28 mouse cellular contexts compared by ENCODE assay signal in genomic region chr2:17918861-17919648, GRCm38 (mm10).
A peak's percentile ranks its signal among the peaks of the same experiment; 100 is the strongest.
DNase-seq lines count a peak whose midpoint lies in the region; ATAC-seq and TF ChIP-seq lines count a peak whose summit lies in the region.
"Had no signal": no experiment of that assay in that cellular context is flagged by ENCODE, and none has a peak within 500 bp of the region (broad histone marks: within the 10 kb centered on the region; RNA-seq: fewer than 3 reads in every experiment).

No protein-coding gene starts in this region.

- no peaks in the 10 kb centered on the region for H3K4me1 ChIP-seq in intestine, embryonic 14.5 days (replicated peaks; ENCODE audit: control insufficient read depth, insufficient read depth, low read length)
- 0 out of 2 replicates have a peak, but pooled peaks cover 3% of the 10 kb centered on the region for H3K4me1 ChIP-seq in intestine, embryonic 15.5 days (replicated peaks)
- H3K4me1 ChIP-seq in CH12.LX (ENCODE audit: control insufficient read depth in 1 of 2, insufficient read depth in 2 of 2) = peaks cover 3 to 16% of the 10 kb centered on the region in 2 experiments
- peaks cover 6% of the 10 kb centered on the region; the same call in 1 of the 2 replicates for H3K4me1 ChIP-seq in hindbrain, embryonic 12.5 days
- H3K4me1 ChIP-seq: heart, embryonic 13.5 days; hindbrain, embryonic 15.5 days had no signal

- H3K9ac ChIP-seq in intestine, embryonic 14.5 days (ENCODE audit: low read length) = no peak overlapping the region
- no peak overlapping the region for H3K9ac ChIP-seq in intestine, embryonic 15.5 days
- H3K9ac ChIP-seq in CH12.LX (ENCODE audit: insufficient read depth, low read depth) = no peak overlapping the region
- H3K9ac ChIP-seq in hindbrain, embryonic 12.5 days = no peak overlapping the region
- H3K9ac ChIP-seq: embryonic facial prominence, embryonic 13.5 days; forebrain, postnatal 0 days; heart, embryonic 13.5 days; hindbrain, embryonic 15.5 days had no signal

- peak; percentile 74 for TF ChIP-seq EP300 in CH12.LX (IDR thresholded peaks at IDR 0.05; ENCODE audit: low read length)

- TF ChIP-seq RAD21 in CH12.LX (IDR thresholded peaks at IDR 0.05; ENCODE audit: low read depth, low read length) = no peak

- no peak overlapping the region for H3K27ac ChIP-seq in intestine, embryonic 14.5 days (ENCODE audit: low read depth)
- no peak overlapping the region for H3K27ac ChIP-seq in intestine, embryonic 15.5 days
- H3K27ac ChIP-seq in CH12.LX (ENCODE audit: insufficient read depth, low read depth) = no peak overlapping the region
- no peak overlapping the region for H3K27ac ChIP-seq in hindbrain, embryonic 12.5 days
- H3K27ac ChIP-seq: embryonic facial prominence, embryonic 10.5 days; embryonic facial prominence, embryonic 13.5 days; gastrocnemius, adult 2 months; heart, embryonic 10.5 days; heart, embryonic 13.5 days; hindbrain, embryonic 15.5 days had no signal

- dilution Hi-C loops in CH12.LX (cut with MboI; ENCODE audit: extremely low pct_ligation_motif_present, extremely low pct_unique_long_range_greater_than_20kb, low sequenced_read_pairs) = no loop called here

- no peak for TF ChIP-seq POLR2A in CH12.LX (IDR thresholded peaks at IDR 0.05; ENCODE audit: low read depth, low read length)

- DNase-seq in intestine, embryonic 14.5 days (ENCODE audit: low spot score) = peak; percentile 9
- peak; percentile 80 for DNase-seq in CH12.LX (ENCODE audit: extremely low read depth)
- DNase-seq in lung, postnatal 14 days = peak; percentile 44
- no peak for DNase-seq in urinary bladder, adult 2 months (ENCODE audit: low spot score)
- DNase-seq: adrenal gland, adult 8-10 months; adrenal gland, postnatal 25 days; cerebellum, adult 11-12 months; cerebellum, adult 8-10 months; cerebellum, postnatal 10 days; cerebellum, postnatal 36 days; embryo, embryonic 11 days; forebrain, postnatal 0 days; gastrocnemius, adult 2 months; gastrocnemius, postnatal 14 days; heart, adult 18-20 months; heart, postnatal 14 days; heart, postnatal 4 days had no signal

- no peaks in the 10 kb centered on the region for H3K36me3 ChIP-seq in intestine, embryonic 14.5 days (ENCODE audit: control insufficient read depth, insufficient read depth, low read length)
- H3K36me3 ChIP-seq in intestine, embryonic 15.5 days = no peaks in the 10 kb centered on the region
- no peaks in the 10 kb centered on the region for H3K36me3 ChIP-seq in CH12.LX (replicated peaks in 1 of 2; ENCODE audit: control insufficient read depth in 1 of 2, insufficient read depth in 1 of 2, low read length in 1 of 2)
- H3K36me3 ChIP-seq in hindbrain, embryonic 12.5 days = no peaks in the 10 kb centered on the region
- H3K36me3 ChIP-seq: embryonic facial prominence, embryonic 10.5 days; embryonic facial prominence, embryonic 13.5 days; heart, embryonic 10.5 days; heart, embryonic 13.5 days; hindbrain, embryonic 15.5 days had no signal

- no peaks in the 10 kb centered on the region for H3K9me3 ChIP-seq in intestine, embryonic 14.5 days (ENCODE audit: control insufficient read depth, low read length)
- H3K9me3 ChIP-seq in intestine, embryonic 15.5 days = no peaks in the 10 kb centered on the region
- no peaks in the 10 kb centered on the region for H3K9me3 ChIP-seq in CH12.LX (replicated peaks; ENCODE audit: low read length)
- no peaks in the 10 kb centered on the region for H3K9me3 ChIP-seq in hindbrain, embryonic 12.5 days (replicated peaks)
- H3K9me3 ChIP-seq: embryonic facial prominence, embryonic 10.5 days; embryonic facial prominence, embryonic 13.5 days; heart, embryonic 10.5 days; heart, embryonic 13.5 days; hindbrain, embryonic 15.5 days had no signal

- H3K79me2 ChIP-seq in CH12.LX (replicated peaks; ENCODE audit: control insufficient read depth, extremely low read depth, insufficient read depth, poor library complexity, severe bottlenecking) = no peaks in the 10 kb centered on the region

- in situ Hi-C loops in CH12.LX (cut with MboI; ENCODE audit: low pct_ligation_motif_present, low pct_unique_long_range_greater_than_20kb, low sequenced_read_pairs) = no loop called here

- no peaks in the 10 kb centered on the region for H3K27me3 ChIP-seq in intestine, embryonic 14.5 days (replicated peaks; ENCODE audit: control insufficient read depth, insufficient read depth, low read length)
- no peaks in the 10 kb centered on the region for H3K27me3 ChIP-seq in intestine, embryonic 15.5 days (replicated peaks)
- H3K27me3 ChIP-seq in CH12.LX (replicated peaks) = no peaks in the 10 kb centered on the region
- H3K27me3 ChIP-seq in hindbrain, embryonic 12.5 days = no peaks in the 10 kb centered on the region
- H3K27me3 ChIP-seq: embryonic facial prominence, embryonic 13.5 days; heart, embryonic 13.5 days; hindbrain, embryonic 15.5 days had no signal

- ATAC-seq in intestine, embryonic 14.5 days (replicated peaks; ENCODE audit: low FRiP score, low TSS enrichment, low read depth) = no peak
- no peak for ATAC-seq in intestine, embryonic 15.5 days
- no peak for ATAC-seq in hindbrain, embryonic 12.5 days (ENCODE audit: low FRiP score)
- ATAC-seq: activated CD4-positive, CD25-positive, alpha-beta regulatory T cell, adult 4 months; CD4-positive, CD25-positive, alpha-beta regulatory T cell, adult 4 months; forebrain, embryonic 14.5 days; forebrain, postnatal 0 days had no signal

- no peak overlapping the region for H3K4me2 ChIP-seq in intestine, embryonic 14.5 days (ENCODE audit: low read length)
- H3K4me2 ChIP-seq in intestine, embryonic 15.5 days (replicated peaks) = no peak overlapping the region
- H3K4me2 ChIP-seq in CH12.LX (ENCODE audit: insufficient read depth, low read depth, poor library complexity, severe bottlenecking) = no peak overlapping the region; the same call in 1 of the 2 replicates
- H3K4me2 ChIP-seq in hindbrain, embryonic 12.5 days (replicated peaks) = no peak overlapping the region
- H3K4me2 ChIP-seq: embryonic facial prominence, embryonic 13.5 days; heart, embryonic 13.5 days; hindbrain, embryonic 15.5 days had no signal

- WGBS in intestine, embryonic 14.5 days = 92% methylated on average over 1 of the region's 1 CpGs
- 85% methylated on average over 1 of the region's 1 CpGs for WGBS in intestine, embryonic 15.5 days
- 96% methylated on average over 1 of the region's 1 CpGs for WGBS in hindbrain, embryonic 12.5 days

- no peak for TF ChIP-seq CTCF in CH12.LX (conservative IDR thresholded peaks at IDR 0.05 in 1 of 2, IDR thresholded peaks at IDR 0.05 in 1 of 2; ENCODE audit: low read depth in 2 of 2, low read length in 2 of 2)

- H3K4me3 ChIP-seq in intestine, embryonic 14.5 days (ENCODE audit: low read depth, low read length) = no peak overlapping the region
- no peak overlapping the region for H3K4me3 ChIP-seq in intestine, embryonic 15.5 days (replicated peaks)
- H3K4me3 ChIP-seq in CH12.LX (replicated peaks in 1 of 3; ENCODE audit: low read depth in 2 of 3, low read length in 2 of 3, poor library complexity in 1 of 3) = no peak overlapping the region
- no peak overlapping the region for H3K4me3 ChIP-seq in hindbrain, embryonic 12.5 days
- H3K4me3 ChIP-seq: embryonic facial prominence, embryonic 10.5 days; embryonic facial prominence, embryonic 13.5 days; erythroblast, embryonic 14.5 days; gastrocnemius, adult 2 months; heart, embryonic 10.5 days; heart, embryonic 13.5 days; hindbrain, embryonic 15.5 days had no signal

TF ChIP-seq in CH12.LX, 34 proteins besides CTCF, POLR2A, EP300 and RAD21:
- TF ChIP-seq UBTF (IDR thresholded peaks at IDR 0.05; ENCODE audit: low read depth, low read length) (no peak), ZMIZ1 (IDR thresholded peaks at IDR 0.05; ENCODE audit: low read depth, low read length) (no peak), USF1 (IDR thresholded peaks at IDR 0.05; ENCODE audit: low read depth, low read length) (no peak), MAFK (IDR thresholded peaks at IDR 0.05; ENCODE audit: insufficient replicate concordance, low read length) (peak; percentile 71; the same call in 1 of the 2 replicates), SIN3A (IDR thresholded peaks at IDR 0.05; ENCODE audit: low read length) (no peak), CHD1 (IDR thresholded peaks at IDR 0.05; ENCODE audit: low read depth, low read length) (no peak), MAZ (IDR thresholded peaks at IDR 0.05; ENCODE audit: low read depth, low read length) (no peak), BHLHE40 (IDR thresholded peaks at IDR 0.05; ENCODE audit: low read depth, low read length) (peak; percentile 27; the same call in 1 of the 2 replicates), GABPA (IDR thresholded peaks at IDR 0.05; ENCODE audit: insufficient replicate concordance, low read depth, low read length) (no peak), ETS1 (conservative IDR thresholded peaks at IDR 0.05; ENCODE audit: low read depth, low read length) (peak; percentile 59; the same call in 1 of the 2 replicates), NELFE (IDR thresholded peaks at IDR 0.05; ENCODE audit: low read depth, low read length) (no peak), ZC3H11A (IDR thresholded peaks at IDR 0.05; ENCODE audit: low read depth, low read length) (no peak), CHD2 (IDR thresholded peaks at IDR 0.05; ENCODE audit: low read length) (no peak)
